Mouse (Mus musculus): ENCODE measurements around the gene Evc2. TPM values are rescaled to one million over a fixed set of nuclear protein-coding genes. Genes with fewer than 3 reads are reported as not detected.

Evc2 gene
- polyA plus RNA-seq, 1 experiment = 3.4 TPM

DNA sequence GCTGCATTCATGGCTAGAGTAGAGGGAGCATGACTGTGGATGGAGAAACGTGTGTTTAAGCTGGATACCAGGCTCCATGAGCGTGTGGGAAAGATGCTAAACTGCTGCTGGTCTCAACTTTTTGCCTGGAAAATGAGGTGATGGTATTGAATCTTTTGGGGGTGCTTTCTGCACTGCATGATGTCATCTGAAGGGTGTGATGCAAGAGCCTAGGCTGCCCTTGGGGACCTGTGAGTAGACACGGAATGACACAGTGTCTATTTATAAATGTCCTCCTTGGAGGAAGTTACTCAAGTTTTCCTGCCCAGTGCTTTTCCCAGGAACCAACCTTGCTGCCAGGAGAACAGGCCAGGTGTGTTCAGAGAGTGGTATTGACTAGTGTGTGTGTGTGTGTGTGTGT lies 50.3 kb downstream of the Evc2 start:
- no peak for DNase-seq (ENCODE audit: low read depth in 1 of 2, low spot score in 2 of 2)
- 69% methylated on average over 3 of the region's 3 CpGs for WGBS

DNA sequence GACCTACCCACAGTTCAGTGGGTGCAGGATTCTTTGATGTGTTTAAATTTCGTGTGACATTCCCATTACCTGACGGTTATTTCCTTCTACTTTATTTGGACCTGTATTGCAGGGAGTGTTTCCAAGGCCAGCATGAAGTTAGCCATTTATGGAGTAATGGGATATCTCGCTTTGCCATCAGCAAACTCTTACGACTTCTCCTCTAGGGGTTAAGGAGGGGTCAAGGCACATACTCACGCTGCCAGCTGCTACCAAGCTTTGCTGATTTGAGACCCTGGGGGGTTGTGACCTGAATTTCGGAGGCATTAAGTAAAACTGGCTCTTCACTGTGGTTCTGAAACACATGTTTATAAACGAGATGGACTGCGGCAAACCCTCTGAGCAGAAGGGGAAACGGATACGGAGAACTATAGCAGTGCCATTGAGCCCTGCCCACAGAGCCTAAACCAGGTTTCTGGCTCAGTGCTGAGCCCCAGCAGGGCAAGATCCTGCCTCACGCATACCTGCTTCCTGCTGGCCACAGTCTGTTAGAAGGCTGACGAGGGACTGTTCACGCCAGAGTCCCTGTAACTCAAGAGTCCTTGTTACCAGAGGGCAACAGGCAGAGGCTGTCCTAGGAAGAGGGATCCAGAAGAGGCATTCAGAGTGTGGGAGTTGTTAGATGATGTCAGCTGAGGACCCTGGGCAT lies 51.7 kb downstream of the Evc2 start:
- no peak for DNase-seq (ENCODE audit: low read depth in 1 of 2, low spot score in 2 of 2)
- Histone ChIP-seq H3K27me3 (ENCODE audit: control insufficient read depth, insufficient read depth, low read length) (no peaks in the 10 kb centered on the region), H3K36me3 (ENCODE audit: control insufficient read depth, insufficient read depth, low read length) (no peaks in the 10 kb centered on the region), H3K27ac (ENCODE audit: insufficient read depth, low read length) (no peak overlapping the region), H3K4me1 (ENCODE audit: control insufficient read depth, insufficient read depth, insufficient read length) (no peaks in the 10 kb centered on the region), H3K4me3 (ENCODE audit: extremely low read depth, insufficient read depth, insufficient read length) (no peak overlapping the region)
- TF ChIP-seq CTCF (IDR thresholded peaks at IDR 0.05; ENCODE audit: extremely low read depth, insufficient read depth, insufficient read length, insufficient replicate concordance) (no peak), POLR2A (IDR thresholded peaks at IDR 0.05; ENCODE audit: low read depth, low read length) (no peak)
- 74% methylated on average over 13 of the region's 13 CpGs for WGBS

More for the DNA sequence above, 50.3 kb downstream of the Evc2 start:
- Histone ChIP-seq H3K4me1 (ENCODE audit: control insufficient read depth, insufficient read depth, insufficient read length) (no peaks in the 10 kb centered on the region), H3K36me3 (ENCODE audit: control insufficient read depth, insufficient read depth, low read length) (no peaks in the 10 kb centered on the region), H3K4me3 (ENCODE audit: extremely low read depth, insufficient read depth, insufficient read length) (no peak overlapping the region), H3K27me3 (ENCODE audit: control insufficient read depth, insufficient read depth, low read length) (no peaks in the 10 kb centered on the region), H3K27ac (ENCODE audit: insufficient read depth, low read length) (no peak overlapping the region)
- no peak for TF ChIP-seq POLR2A (IDR thresholded peaks at IDR 0.05; ENCODE audit: low read depth, low read length)
- TF ChIP-seq CTCF (IDR thresholded peaks at IDR 0.05; ENCODE audit: extremely low read depth, insufficient read depth, insufficient read length, insufficient replicate concordance) = no peak

DNA sequence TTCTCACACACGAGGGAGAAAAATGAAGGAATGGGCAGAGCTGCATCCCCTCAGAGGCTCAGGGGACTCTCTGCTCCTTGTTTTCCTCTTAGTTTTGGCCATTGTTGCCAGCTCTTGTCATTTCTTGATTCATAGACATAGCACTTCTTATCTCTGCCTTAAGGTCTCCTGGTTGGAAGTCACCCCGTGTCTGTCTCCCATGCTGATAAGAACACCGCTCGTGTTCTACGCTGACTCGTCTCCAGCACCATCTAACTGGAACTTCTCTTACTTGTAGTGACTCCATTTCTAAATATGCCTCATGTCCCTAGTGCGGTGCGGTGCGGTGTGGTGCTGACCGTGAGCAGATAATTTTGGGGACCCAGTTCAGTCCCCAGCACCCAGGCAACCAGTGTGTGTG lies 52.6 kb downstream of the Evc2 start:
- Histone ChIP-seq H3K27me3 (ENCODE audit: control insufficient read depth, insufficient read depth, low read length) (no peaks in the 10 kb centered on the region), H3K27ac (ENCODE audit: insufficient read depth, low read length) (no peak overlapping the region), H3K4me1 (ENCODE audit: control insufficient read depth, insufficient read depth, insufficient read length) (no peaks in the 10 kb centered on the region), H3K36me3 (ENCODE audit: control insufficient read depth, insufficient read depth, low read length) (no peaks in the 10 kb centered on the region), H3K4me3 (ENCODE audit: extremely low read depth, insufficient read depth, insufficient read length) (no peak overlapping the region)
- whole genome bisulfite sequencing = 91% methylated on average over 10 of the region's 10 CpGs
- TF ChIP-seq CTCF (IDR thresholded peaks at IDR 0.05; ENCODE audit: extremely low read depth, insufficient read depth, insufficient read length, insufficient replicate concordance) = no peak
- TF ChIP-seq POLR2A (IDR thresholded peaks at IDR 0.05; ENCODE audit: low read depth, low read length) = no peak
- DNase-seq (ENCODE audit: low read depth in 1 of 2, low spot score in 2 of 2) = no peak

DNA sequence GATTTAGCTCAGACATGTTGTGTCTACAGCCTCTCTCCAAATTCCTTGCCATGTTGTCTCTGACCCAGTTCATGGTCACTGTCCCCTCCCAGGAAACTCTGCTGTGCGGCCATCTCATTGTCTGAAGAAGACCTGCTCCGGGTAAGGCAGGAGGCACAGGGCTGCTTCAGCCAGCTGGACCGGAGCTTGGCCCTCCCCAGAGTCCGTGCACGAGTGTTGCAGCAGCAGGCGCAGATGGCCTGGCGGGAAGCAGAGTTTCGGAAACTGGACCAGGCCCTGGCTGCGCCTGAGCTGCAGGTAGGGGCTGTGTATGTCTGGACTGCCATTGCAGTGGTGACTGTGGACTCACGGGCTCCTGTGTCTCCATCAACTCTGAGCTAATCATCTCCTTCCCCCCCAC lies 53.6 kb downstream of the Evc2 start:
- Histone ChIP-seq H3K4me3 (ENCODE audit: extremely low read depth, insufficient read depth, insufficient read length) (no peak overlapping the region), H3K36me3 (ENCODE audit: control insufficient read depth, insufficient read depth, low read length) (no peaks in the 10 kb centered on the region), H3K4me1 (ENCODE audit: control insufficient read depth, insufficient read depth, insufficient read length) (no peaks in the 10 kb centered on the region), H3K27me3 (ENCODE audit: control insufficient read depth, insufficient read depth, low read length) (no peaks in the 10 kb centered on the region), H3K27ac (ENCODE audit: insufficient read depth, low read length) (no peak overlapping the region)
- TF ChIP-seq CTCF (IDR thresholded peaks at IDR 0.05; ENCODE audit: extremely low read depth, insufficient read depth, insufficient read length, insufficient replicate concordance) (no peak), POLR2A (IDR thresholded peaks at IDR 0.05; ENCODE audit: low read depth, low read length) (no peak)
- no peak for DNase-seq (ENCODE audit: low read depth in 1 of 2, low spot score in 2 of 2)
- 89% methylated on average over 10 of the region's 10 CpGs for WGBS

DNA sequence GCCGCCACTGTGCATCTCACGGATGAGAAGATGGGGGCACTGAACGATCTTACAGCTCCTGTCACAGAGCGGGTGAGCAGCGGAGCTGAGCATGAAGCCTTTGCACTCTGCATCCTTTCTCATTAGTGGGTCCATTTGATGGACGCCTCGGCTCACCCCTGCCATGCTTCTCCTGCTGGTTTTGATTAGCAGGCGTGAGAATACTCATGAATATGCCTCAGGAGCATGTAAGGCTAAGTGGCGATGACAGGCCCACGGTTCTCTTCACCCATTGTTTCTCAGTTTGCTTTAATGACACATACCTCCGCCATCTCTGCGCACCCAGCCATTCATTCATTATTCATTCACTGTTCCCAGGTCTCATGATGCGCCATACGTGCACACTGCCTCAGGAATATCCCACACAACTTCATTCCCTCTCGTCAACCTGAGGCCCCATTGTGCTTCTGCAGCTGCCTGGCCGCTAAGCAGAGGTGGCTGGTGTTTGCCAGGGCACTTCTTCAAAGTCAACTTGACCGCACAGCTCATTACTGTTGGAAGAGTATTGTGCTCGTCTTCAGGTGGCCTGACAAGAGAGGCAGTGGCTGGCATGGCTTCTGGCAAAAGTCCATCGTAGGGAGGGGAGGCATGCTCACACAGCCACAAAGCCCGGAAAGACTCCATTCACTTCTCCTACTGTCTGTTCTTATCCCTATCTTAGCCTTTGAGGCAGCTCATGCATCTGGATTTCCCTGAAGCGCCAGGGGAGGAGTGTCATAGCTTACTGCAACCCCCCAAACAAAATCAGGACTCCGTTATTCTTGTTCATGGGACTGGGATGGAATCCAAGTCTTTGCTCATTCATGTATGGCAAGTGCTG lies 57.1 kb downstream of the Evc2 start:
- DNase-seq (ENCODE audit: low read depth in 1 of 2, low spot score in 2 of 2) = no peak
- 89% methylated on average over 22 of the region's 22 CpGs for WGBS
- H3K4me3 ChIP-seq (ENCODE audit: extremely low read depth, insufficient read depth, insufficient read length) = no peak overlapping the region
- TF ChIP-seq CTCF (IDR thresholded peaks at IDR 0.05; ENCODE audit: extremely low read depth, insufficient read depth, insufficient read length, insufficient replicate concordance) (no peak), POLR2A (IDR thresholded peaks at IDR 0.05; ENCODE audit: low read depth, low read length) (no peak)
- no peaks in the 10 kb centered on the region for H3K4me1 ChIP-seq (ENCODE audit: control insufficient read depth, insufficient read depth, insufficient read length)
- no peaks in the 10 kb centered on the region for H3K36me3 ChIP-seq (ENCODE audit: control insufficient read depth, insufficient read depth, low read length)
- H3K27ac ChIP-seq (ENCODE audit: insufficient read depth, low read length) = no peak overlapping the region
- H3K27me3 ChIP-seq (ENCODE audit: control insufficient read depth, insufficient read depth, low read length) = no peaks in the 10 kb centered on the region

DNA sequence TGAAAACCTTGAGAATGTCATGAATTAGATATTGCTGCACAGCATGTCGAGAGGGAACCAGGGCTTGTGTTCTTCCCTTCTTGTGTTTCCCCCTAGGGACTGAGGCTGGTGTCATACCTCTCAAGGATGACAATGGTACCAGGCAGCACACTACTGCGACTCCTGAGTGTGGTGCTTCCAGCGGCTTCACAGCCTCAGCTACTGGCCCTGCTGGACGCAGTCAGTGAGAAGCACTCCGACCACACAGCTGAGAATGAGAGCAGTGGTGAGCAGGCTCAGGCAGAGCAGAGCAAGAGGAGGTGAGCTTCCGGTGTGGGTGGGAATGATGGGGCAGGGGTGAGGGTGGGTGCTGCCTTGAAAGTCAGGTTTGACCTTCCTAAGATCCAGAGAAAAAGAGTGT lies 80.7 kb downstream of the Evc2 start:
- WGBS = 91% methylated on average over 6 of the region's 6 CpGs
- DNase-seq (ENCODE audit: low read depth in 1 of 2, low spot score in 2 of 2) = no peak
- Histone ChIP-seq H3K27me3 (ENCODE audit: control insufficient read depth, insufficient read depth, low read length) (no peaks in the 10 kb centered on the region), H3K36me3 (ENCODE audit: control insufficient read depth, insufficient read depth, low read length) (no peaks in the 10 kb centered on the region), H3K27ac (ENCODE audit: insufficient read depth, low read length) (no peak overlapping the region), H3K4me1 (ENCODE audit: control insufficient read depth, insufficient read depth, insufficient read length) (no peaks in the 10 kb centered on the region), H3K4me3 (ENCODE audit: extremely low read depth, insufficient read depth, insufficient read length) (no peak overlapping the region)
- no peak for TF ChIP-seq CTCF (IDR thresholded peaks at IDR 0.05; ENCODE audit: extremely low read depth, insufficient read depth, insufficient read length, insufficient replicate concordance)
- TF ChIP-seq POLR2A (IDR thresholded peaks at IDR 0.05; ENCODE audit: low read depth, low read length) = no peak

DNA sequence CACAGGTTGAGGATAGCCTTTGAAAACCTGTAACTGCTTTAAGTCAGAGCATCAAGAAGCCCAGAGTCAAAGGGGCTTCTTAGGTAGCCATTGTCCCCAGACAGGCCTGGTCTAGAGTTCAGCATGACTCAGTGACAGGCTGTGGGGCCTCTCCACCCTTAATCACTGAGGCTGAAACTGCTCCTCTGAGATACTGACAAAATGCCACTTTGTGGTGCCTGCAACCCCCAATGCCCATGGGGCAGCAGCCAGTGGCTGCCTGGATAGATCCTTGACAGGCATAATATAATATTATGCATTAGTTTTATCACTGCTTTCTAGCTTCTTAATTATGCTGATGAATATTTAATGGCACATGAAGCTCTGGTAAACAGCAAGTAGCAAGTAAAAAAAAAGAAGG lies 88.9 kb downstream of the Evc2 start:
- Histone ChIP-seq H3K27me3 (ENCODE audit: control insufficient read depth, insufficient read depth, low read length) (no peaks in the 10 kb centered on the region), H3K27ac (ENCODE audit: insufficient read depth, low read length) (no peak overlapping the region), H3K4me3 (ENCODE audit: extremely low read depth, insufficient read depth, insufficient read length) (no peak overlapping the region), H3K4me1 (ENCODE audit: control insufficient read depth, insufficient read depth, insufficient read length) (no peaks in the 10 kb centered on the region), H3K36me3 (ENCODE audit: control insufficient read depth, insufficient read depth, low read length) (no peaks in the 10 kb centered on the region)
- TF ChIP-seq POLR2A (IDR thresholded peaks at IDR 0.05; ENCODE audit: low read depth, low read length) = no peak
- no peak for TF ChIP-seq CTCF (IDR thresholded peaks at IDR 0.05; ENCODE audit: extremely low read depth, insufficient read depth, insufficient read length, insufficient replicate concordance)
- no peak for DNase-seq (ENCODE audit: low read depth in 1 of 2, low spot score in 2 of 2)

Measured in spleen, adult 2 months (tissue).